Mouse (Mus musculus) fibroblast of lung, adult 2 months (primary cell): Measurements from ENCODE around the gene Rsad2.

Experiments used
- DNase-seq: peaks from one replicate; pipeline ENCODE4 v3.0.0-alpha.2; 2011; ENCODE audit warnings: low read depth

The Rsad2 gene

DNA sequence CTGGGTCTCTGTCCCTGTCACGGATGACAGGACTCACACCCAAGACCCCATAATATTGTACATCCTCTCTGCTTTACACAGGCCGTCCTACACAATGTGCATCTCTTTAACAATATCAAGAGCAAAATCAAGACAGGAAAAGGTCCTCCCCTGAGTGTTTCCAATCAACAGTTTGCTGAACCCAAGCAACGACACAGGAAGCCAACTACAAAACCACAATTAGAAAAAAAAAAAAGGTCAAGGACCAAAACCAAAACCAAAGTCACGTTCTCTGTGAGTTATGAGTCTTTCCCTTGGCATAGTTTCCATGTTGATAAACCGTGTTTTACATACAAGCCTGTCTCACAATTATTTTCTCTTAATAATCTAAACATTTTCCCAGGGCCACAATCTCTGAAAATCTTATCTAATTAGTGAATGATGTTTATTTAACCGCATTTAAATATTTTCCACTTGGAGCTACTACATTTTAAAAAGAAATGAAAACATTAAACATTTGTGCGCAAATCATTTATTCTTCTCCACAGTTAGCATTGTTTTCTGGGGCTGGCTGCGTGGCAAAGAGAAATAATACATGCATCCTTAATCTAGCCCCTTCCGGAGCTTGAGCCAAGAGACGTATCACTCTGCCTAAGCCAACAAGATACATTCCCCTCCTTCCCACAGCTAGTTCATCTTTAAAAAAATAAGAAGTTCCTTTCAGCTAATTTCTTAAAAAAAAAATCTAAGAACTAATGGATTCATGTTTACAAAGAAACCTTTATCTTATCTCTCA is 54.4 kb downstream of the Rsad2 start:
- DNase-seq: no peak

- no peak for DNase-seq
Observed at GRCm38 (mm10) chr12:26401254-26401653, 55.0 kb downstream of the Rsad2 start.

- no peak for DNase-seq
Observed at GRCm38 (mm10) chr12:26400762-26401161, 55.5 kb downstream of the Rsad2 start.

GRCm38 (mm10) chr12:26399391-26399790 is 56.9 kb downstream of the Rsad2 start:
- DNase-seq: no peak

DNA sequence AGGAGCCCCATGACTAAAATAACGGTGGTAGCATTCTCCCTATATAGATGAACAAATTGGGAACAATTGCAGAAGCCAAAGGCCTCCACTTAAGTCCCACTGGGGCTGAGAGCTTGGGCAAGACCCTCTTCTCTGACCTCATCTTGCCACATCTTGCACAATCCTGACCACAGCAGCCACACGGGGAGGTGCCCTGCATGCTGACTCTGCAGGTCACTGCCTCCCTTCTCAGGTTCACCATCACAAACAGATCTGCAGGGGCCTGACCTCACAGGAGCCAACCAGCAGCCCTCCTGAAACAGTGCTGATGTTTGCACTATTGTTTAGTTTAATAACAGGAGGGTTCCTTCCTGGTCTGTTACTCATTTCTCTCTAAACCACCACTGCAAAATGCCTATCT is 57.7 kb downstream of the Rsad2 start:
- peak; percentile 69 for DNase-seq

- DNase-seq: no peak
Observed at GRCm38 (mm10) chr12:26394485-26395470, 61.5 kb downstream of the Rsad2 start.

DNA sequence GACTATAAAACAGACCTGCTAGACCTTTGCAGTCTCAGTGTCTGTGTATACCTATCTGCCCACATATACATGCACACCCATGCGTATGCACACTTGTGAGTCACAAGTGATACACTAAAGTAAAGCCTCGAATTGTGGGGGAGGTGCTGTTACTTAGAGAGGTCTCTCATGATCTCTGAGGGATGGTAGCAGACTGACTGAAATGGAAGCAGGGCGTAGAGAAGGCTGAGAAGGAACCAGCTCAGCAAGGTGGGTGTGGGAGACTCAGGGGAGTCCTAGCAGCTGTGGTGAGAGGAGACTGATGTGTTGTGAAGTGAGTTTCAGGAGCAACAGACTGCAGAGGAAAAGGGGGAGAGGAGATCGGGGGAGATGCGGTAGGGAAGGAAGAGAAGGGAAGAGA is 63.0 kb downstream of the Rsad2 start:
- no peak for DNase-seq
